Mouse (Mus musculus): ENCODE measurements around the gene Lefty1. TPM values are rescaled to one million over a fixed set of nuclear protein-coding genes. Genes with fewer than 3 reads are reported as not detected.

The Lefty1 gene
- polyA plus RNA-seq, 1 experiment from 2014 or later = 1.2 TPM

DNA sequence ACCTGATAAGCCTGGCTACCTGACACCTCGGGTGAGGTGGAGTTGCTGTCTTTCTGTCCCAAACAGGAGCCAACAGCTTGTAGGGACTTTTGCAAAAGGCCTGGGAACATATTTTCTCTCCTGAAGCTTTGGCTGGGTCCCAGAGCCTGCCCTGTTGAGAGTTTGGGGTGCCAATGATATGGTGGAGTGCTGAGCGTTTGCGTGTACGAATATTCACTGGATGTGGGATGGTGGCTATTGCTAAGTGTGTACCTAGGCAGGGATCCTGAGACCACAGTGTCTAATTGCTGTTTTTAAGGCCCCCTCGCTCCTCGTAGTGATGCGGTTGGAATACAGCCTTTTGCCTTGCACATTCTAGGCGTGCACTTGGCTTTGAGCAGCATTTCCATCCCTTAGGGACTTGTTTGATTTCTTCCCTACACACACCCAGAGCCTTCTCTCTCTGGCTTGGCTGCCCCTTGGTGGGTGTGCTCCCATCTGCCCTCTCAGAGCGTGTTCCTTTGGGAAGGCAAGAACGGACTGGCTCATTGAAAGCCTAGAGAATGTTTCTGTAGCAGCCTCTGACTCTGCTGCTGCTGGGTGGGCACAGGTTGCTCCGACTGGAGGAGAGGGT is 8.3 kb downstream of the Lefty1 start:
- peak overlapping the region; percentile 90 for H3K9ac ChIP-seq (ENCODE audit: low read depth, low read length)
- no peaks in the 10 kb centered on the region; the same call in 1 of the 2 replicates for H3K36me3 ChIP-seq (ENCODE audit: control insufficient read depth, insufficient read depth, low read length)
- H3K4me2 ChIP-seq = peak overlapping the region; percentile 99
- peaks cover 6% of the 10 kb centered on the region; the same call in 1 of the 2 replicates for H3K27me3 ChIP-seq (ENCODE audit: control insufficient read depth, insufficient read depth, low read length)
- no peaks in the 10 kb centered on the region for H3K9me3 ChIP-seq (replicated peaks; ENCODE audit: control insufficient read depth, low read length)
- H3K4me3 ChIP-seq (ENCODE audit: low read depth, low read length) = peak overlapping the region; percentile 94
- no peak for ATAC-seq (replicated peaks; ENCODE audit: insufficient number of reproducible peaks, low FRiP score, low TSS enrichment)
- peak overlapping the region; percentile 59 for H3K27ac ChIP-seq (ENCODE audit: low read depth, low read length)
- 39% methylated on average over 11 of the region's 11 CpGs for WGBS (ENCODE audit: insufficient replicate concordance)
- H3K4me1 ChIP-seq (ENCODE audit: control insufficient read depth, insufficient read depth, low read length) = peaks cover 24% of the 10 kb centered on the region

DNA sequence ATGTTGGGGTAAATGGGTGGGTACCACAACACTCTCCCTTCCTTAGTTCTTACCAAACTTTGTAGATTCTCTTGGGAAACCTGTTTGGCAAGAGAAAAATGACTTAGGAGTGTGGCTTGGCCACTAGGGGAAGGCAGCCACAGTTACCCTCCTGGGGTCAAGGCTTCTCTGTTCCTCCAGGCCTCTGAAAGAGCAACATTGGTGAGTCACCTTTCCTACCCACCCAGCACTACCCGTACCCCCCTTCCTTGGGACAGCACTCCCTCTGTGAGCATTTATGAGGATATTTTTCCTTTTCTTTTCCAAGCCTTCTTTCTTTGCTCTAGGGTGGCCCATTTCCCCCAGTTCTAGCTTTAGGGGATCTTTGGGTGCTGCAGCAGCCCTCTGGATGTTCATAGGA is 9.1 kb downstream of the Lefty1 start:
- H3K27me3 ChIP-seq (ENCODE audit: control insufficient read depth, insufficient read depth, low read length) = peaks cover 6% of the 10 kb centered on the region; the same call in 1 of the 2 replicates
- no peak overlapping the region for H3K4me3 ChIP-seq (ENCODE audit: low read depth, low read length)
- no peak overlapping the region for H3K9ac ChIP-seq (ENCODE audit: low read depth, low read length)
- no peaks in the 10 kb centered on the region; the same call in 1 of the 2 replicates for H3K36me3 ChIP-seq (ENCODE audit: control insufficient read depth, insufficient read depth, low read length)
- H3K4me2 ChIP-seq = 0 out of 2 replicates have a peak overlapping the region, but pooled peaks have one; percentile 6
- no peak for ATAC-seq (replicated peaks; ENCODE audit: insufficient number of reproducible peaks, low FRiP score, low TSS enrichment)
- peaks cover 24% of the 10 kb centered on the region for H3K4me1 ChIP-seq (ENCODE audit: control insufficient read depth, insufficient read depth, low read length)
- WGBS (ENCODE audit: insufficient replicate concordance) = 46% methylated on average over 1 of the region's 1 CpGs
- H3K27ac ChIP-seq (ENCODE audit: low read depth, low read length) = no peak overlapping the region
- no peaks in the 10 kb centered on the region for H3K9me3 ChIP-seq (replicated peaks; ENCODE audit: control insufficient read depth, low read length)

DNA sequence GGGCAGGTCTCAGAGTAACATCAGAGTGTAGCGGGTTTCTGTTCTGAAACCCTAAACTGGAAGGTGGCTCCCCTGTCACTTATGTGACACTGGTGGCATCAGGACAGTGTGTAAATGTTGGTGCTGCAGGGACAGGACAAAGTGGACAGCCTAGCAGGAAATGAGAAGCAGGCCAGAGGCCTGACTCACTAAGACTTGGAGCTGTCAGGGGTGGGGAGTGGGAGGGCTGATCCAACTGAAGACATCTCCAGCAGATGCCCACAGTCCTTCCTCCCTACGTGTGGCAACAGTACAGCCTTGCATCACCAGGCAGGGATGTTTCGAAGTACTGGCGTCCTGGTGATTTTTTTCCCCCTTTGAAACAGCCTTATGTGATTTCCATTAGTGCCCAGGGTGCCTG is 9.7 kb downstream of the Lefty1 start:
- no peak overlapping the region for H3K9ac ChIP-seq (ENCODE audit: low read depth, low read length)
- no peak for ATAC-seq (replicated peaks; ENCODE audit: insufficient number of reproducible peaks, low FRiP score, low TSS enrichment)
- H3K4me3 ChIP-seq (ENCODE audit: low read depth, low read length) = no peak overlapping the region
- no peak overlapping the region for H3K4me2 ChIP-seq
- H3K4me1 ChIP-seq (ENCODE audit: control insufficient read depth, insufficient read depth, low read length) = peaks cover 24% of the 10 kb centered on the region
- H3K9me3 ChIP-seq (replicated peaks; ENCODE audit: control insufficient read depth, low read length) = no peaks in the 10 kb centered on the region
- no peak overlapping the region for H3K27ac ChIP-seq (ENCODE audit: low read depth, low read length)
- H3K36me3 ChIP-seq (ENCODE audit: control insufficient read depth, insufficient read depth, low read length) = no peaks in the 10 kb centered on the region; the same call in 1 of the 2 replicates
- peaks cover 6% of the 10 kb centered on the region; the same call in 1 of the 2 replicates for H3K27me3 ChIP-seq (ENCODE audit: control insufficient read depth, insufficient read depth, low read length)
- 75% methylated on average over 4 of the region's 4 CpGs for WGBS (ENCODE audit: insufficient replicate concordance)

DNA sequence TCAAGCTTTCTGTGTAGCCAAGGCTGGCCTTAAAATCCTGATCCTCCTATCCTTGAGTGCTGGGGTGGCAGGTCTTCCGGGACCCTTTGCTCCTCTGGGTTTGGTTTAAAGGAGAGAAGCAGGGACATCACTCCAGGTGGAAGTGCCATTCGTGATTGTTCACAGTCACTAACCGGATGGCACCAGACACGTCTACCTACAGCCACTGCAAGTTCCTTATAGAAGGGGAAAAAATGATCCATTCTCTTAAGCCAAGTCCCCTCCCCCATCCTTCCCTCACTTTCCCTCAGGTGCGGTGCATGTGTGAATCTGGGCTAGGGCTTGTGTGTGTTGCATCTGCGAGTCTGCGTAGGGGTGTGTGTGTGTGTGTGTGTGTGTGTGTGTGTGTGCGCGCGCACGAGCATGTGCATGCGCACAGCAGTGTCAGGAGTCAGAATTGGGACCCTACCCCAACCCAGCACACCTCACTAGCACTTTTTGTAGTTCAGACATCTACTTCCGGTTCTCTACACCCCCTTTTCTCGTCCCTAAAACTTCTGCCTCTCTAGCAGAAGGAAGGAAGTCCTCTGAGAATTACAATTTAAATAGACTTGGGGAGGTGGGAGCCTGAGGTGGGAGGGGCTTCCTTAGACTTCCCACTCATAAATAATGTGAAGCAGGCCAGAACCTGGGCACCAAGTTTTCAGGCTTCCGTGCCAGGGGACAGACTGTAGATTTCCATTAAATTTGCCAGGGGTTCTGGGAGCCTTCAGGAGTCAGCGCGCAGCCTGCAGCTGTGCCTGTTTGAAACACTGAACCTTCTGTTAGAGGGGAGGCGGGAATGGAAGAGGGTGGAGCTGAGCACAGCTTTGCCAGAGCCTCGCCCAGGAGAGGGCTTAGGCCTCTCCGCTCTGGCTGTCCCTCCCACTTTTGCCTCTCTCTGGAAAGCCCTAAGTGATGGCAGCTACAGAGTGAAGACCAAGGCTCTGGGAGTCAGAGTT is 10.5 kb downstream of the Lefty1 start:
- ATAC-seq (replicated peaks; ENCODE audit: insufficient number of reproducible peaks, low FRiP score, low TSS enrichment) = peak; percentile 63; the same call in 1 of the 2 replicates
- 0 out of 2 replicates have a peak overlapping the region, but pooled peaks have one; percentile 1 for H3K4me3 ChIP-seq (ENCODE audit: low read depth, low read length)
- peak overlapping the region; percentile 28 for H3K9ac ChIP-seq (ENCODE audit: low read depth, low read length)
- peak overlapping the region; percentile 42 for H3K4me2 ChIP-seq
- peaks cover 24% of the 10 kb centered on the region for H3K4me1 ChIP-seq (ENCODE audit: control insufficient read depth, insufficient read depth, low read length)
- H3K27ac ChIP-seq (ENCODE audit: low read depth, low read length) = 0 out of 2 replicates have a peak overlapping the region, but pooled peaks have one; percentile 13
- H3K27me3 ChIP-seq (ENCODE audit: control insufficient read depth, insufficient read depth, low read length) = peaks cover 6% of the 10 kb centered on the region; the same call in 1 of the 2 replicates
- WGBS (ENCODE audit: insufficient replicate concordance) = 29% methylated on average over 20 of the region's 20 CpGs
- H3K9me3 ChIP-seq (replicated peaks; ENCODE audit: control insufficient read depth, low read length) = no peaks in the 10 kb centered on the region
- H3K36me3 ChIP-seq (ENCODE audit: control insufficient read depth, insufficient read depth, low read length) = peaks cover 2% of the 10 kb centered on the region; the same call in 1 of the 2 replicates

DNA sequence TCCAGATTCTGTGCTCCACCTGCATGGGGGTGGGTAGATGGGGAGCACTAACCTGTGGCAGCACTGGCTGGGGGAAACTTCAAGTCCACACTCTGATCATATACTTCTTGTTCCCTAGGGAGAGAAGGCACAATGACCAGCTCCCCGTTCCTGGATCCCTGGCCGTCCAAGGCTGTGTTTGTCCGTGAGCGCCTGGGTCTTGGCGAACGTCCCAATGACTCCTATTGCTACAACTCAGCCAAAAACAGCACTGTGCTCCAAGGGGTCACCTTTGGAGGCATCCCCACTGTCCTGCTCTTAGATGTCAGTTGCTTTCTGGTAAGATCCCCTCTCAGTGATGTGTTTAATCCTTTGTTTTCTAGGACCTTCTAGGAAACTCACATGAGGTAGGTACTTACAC is 11.6 kb downstream of the Lefty1 start:
- H3K27me3 ChIP-seq (ENCODE audit: control insufficient read depth, insufficient read depth, low read length) = peaks cover 3% of the 10 kb centered on the region; the same call in 1 of the 2 replicates
- H3K27ac ChIP-seq (ENCODE audit: low read depth, low read length) = no peak overlapping the region
- peaks cover 19% of the 10 kb centered on the region for H3K4me1 ChIP-seq (ENCODE audit: control insufficient read depth, insufficient read depth, low read length)
- no peak for ATAC-seq (replicated peaks; ENCODE audit: insufficient number of reproducible peaks, low FRiP score, low TSS enrichment)
- H3K9me3 ChIP-seq (replicated peaks; ENCODE audit: control insufficient read depth, low read length) = no peaks in the 10 kb centered on the region
- H3K9ac ChIP-seq (ENCODE audit: low read depth, low read length) = no peak overlapping the region
- no peak overlapping the region for H3K4me2 ChIP-seq
- 85% methylated on average over 6 of the region's 6 CpGs for WGBS (ENCODE audit: insufficient replicate concordance)
- peaks cover 6% of the 10 kb centered on the region for H3K36me3 ChIP-seq (ENCODE audit: control insufficient read depth, insufficient read depth, low read length)
- H3K4me3 ChIP-seq (ENCODE audit: low read depth, low read length) = no peak overlapping the region

DNA sequence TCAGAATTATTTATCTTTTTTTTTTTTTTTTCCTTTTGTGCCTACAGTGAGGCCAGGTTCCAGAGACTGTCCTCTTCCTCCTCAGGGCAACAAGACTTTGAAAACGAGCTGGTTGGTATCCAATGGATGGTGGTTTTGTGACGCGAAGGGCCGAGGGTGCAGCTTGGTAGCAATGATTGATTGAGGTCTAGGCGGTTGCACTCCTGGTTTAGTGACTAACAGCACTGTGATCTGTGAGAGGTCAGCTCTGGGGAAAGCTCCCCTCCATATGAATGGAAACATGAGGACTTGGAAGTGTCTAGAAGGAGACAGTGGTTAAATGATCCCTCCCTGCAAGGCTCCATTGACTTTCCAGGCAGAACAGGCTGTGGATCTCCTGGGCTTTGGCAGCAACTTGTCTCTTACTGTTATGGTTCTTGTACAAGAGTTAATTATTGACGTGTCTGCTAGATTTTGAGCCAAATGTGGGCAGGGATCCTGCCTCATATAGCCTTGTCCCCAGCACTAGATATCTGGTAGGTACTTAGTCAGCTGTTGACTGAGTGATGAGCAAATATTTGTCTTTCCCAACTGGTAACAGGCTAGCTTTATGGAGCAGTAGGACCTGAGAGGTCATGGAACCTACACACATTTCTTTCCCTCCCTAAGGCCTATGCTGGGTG is 17.4 kb downstream of the Lefty1 start:
- no peak overlapping the region for H3K27ac ChIP-seq (ENCODE audit: low read depth, low read length)
- no peak overlapping the region for H3K4me3 ChIP-seq (ENCODE audit: low read depth, low read length)
- WGBS (ENCODE audit: insufficient replicate concordance) = 72% methylated on average over 6 of the region's 6 CpGs
- peaks cover 13% of the 10 kb centered on the region for H3K36me3 ChIP-seq (ENCODE audit: control insufficient read depth, insufficient read depth, low read length)
- no peak overlapping the region for H3K9ac ChIP-seq (ENCODE audit: low read depth, low read length)
- no peaks in the 10 kb centered on the region for H3K27me3 ChIP-seq (ENCODE audit: control insufficient read depth, insufficient read depth, low read length)
- no peak for ATAC-seq (replicated peaks; ENCODE audit: insufficient number of reproducible peaks, low FRiP score, low TSS enrichment)
- H3K4me2 ChIP-seq = no peak overlapping the region
- no peaks in the 10 kb centered on the region for H3K9me3 ChIP-seq (replicated peaks; ENCODE audit: control insufficient read depth, low read length)
- H3K4me1 ChIP-seq (ENCODE audit: control insufficient read depth, insufficient read depth, low read length) = no peaks in the 10 kb centered on the region

DNA sequence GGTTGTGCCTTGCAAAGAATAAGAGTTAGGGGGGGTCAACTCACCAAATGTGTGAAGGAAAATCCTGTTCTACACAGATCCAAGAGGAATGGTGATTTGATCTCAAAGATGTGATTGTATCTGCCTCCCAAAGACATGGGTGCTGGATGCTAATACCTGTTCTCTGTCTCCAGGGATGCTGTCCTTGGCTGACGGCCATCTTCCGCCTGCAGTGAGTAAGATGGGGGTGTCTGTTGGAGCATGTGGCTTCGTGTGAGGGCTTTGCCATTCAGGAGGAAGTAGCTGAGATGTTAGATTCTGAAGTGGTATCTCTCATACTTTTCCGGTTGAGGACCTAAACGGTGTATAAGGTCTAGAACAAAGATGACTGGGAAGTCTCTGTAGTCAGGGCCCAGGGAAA is 18.0 kb downstream of the Lefty1 start:
- Histone ChIP-seq H3K27me3 (ENCODE audit: control insufficient read depth, insufficient read depth, low read length) (no peaks in the 10 kb centered on the region), H3K9ac (ENCODE audit: low read depth, low read length) (no peak overlapping the region), H3K4me1 (ENCODE audit: control insufficient read depth, insufficient read depth, low read length) (no peaks in the 10 kb centered on the region), H3K36me3 (ENCODE audit: control insufficient read depth, insufficient read depth, low read length) (peaks cover 13% of the 10 kb centered on the region), H3K4me3 (ENCODE audit: low read depth, low read length) (no peak overlapping the region), H3K9me3 (replicated peaks; ENCODE audit: control insufficient read depth, low read length) (no peaks in the 10 kb centered on the region), H3K27ac (ENCODE audit: low read depth, low read length) (no peak overlapping the region), H3K4me2 (no peak overlapping the region)
- ATAC-seq (replicated peaks; ENCODE audit: insufficient number of reproducible peaks, low FRiP score, low TSS enrichment) = no peak
- WGBS (ENCODE audit: insufficient replicate concordance) = 90% methylated on average over 5 of the region's 5 CpGs

DNA sequence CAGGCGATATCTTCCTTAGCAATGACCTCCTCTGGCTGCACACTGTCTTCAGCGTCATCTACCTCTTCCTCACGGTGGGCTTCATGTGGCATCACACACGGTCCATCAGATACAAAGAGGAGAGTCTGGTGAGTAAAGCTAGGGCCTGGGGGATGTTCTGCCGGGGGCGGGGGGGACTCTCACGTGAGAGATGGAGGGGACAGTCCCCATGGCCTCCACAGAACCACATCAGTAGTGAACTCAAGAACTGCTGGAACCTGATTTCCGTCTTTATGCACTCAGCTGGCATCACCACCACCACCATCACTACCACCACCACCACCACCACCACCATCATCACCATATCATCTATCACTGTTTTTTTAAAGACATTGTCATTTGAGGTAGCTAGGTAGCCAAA is 21.6 kb downstream of the Lefty1 start:
- Histone ChIP-seq H3K4me2 (no peak overlapping the region), H3K4me3 (ENCODE audit: low read depth, low read length) (no peak overlapping the region), H3K9ac (ENCODE audit: low read depth, low read length) (no peak overlapping the region), H3K4me1 (ENCODE audit: control insufficient read depth, insufficient read depth, low read length) (no peaks in the 10 kb centered on the region), H3K36me3 (ENCODE audit: control insufficient read depth, insufficient read depth, low read length) (peaks cover 7% of the 10 kb centered on the region; the same call in 1 of the 2 replicates), H3K27ac (ENCODE audit: low read depth, low read length) (no peak overlapping the region), H3K27me3 (ENCODE audit: control insufficient read depth, insufficient read depth, low read length) (no peaks in the 10 kb centered on the region), H3K9me3 (replicated peaks; ENCODE audit: control insufficient read depth, low read length) (no peaks in the 10 kb centered on the region)
- WGBS (ENCODE audit: insufficient replicate concordance) = 88% methylated on average over 8 of the region's 8 CpGs
- no peak for ATAC-seq (replicated peaks; ENCODE audit: insufficient number of reproducible peaks, low FRiP score, low TSS enrichment)
